Mouse (Mus musculus) hindbrain, embryonic 14.5 days (tissue): Measurements from ENCODE around the gene Tanc1. TPM values are rescaled to one million over a fixed set of nuclear protein-coding genes. Genes with fewer than 3 reads are reported as not detected.

Experiments
- ATAC-seq: fragments of 200-750 bp; cut with Nextera tagmentation; 2 replicates; pipeline ENCODE4 v1.8.0; 2017; ENCODE audit warnings: moderate number of reproducible peaks, mild to moderate bottlenecking, moderate TSS enrichment, moderate library complexity; ENCODE audit not compliant: low FRiP score
- DNase-seq: peaks from one replicate; pipeline ENCODE4 v3.0.0-alpha.2; 2015; ENCODE audit warnings: low spot score
- H3K27ac ChIP-seq: fragments of 300-500 bp; sonication (generic); 2 replicates; pipeline ENCODE4 v1.5.1; 2014; ENCODE audit warnings: mild to moderate bottlenecking, moderate library complexity
- H3K27me3 ChIP-seq: fragments of 300-500 bp; sonication (generic); 2 replicates; pipeline ENCODE4 v1.6.1; 2014; ENCODE audit warnings: mild to moderate bottlenecking, low read length, mixed read lengths; ENCODE audit not compliant: control insufficient read depth, insufficient read depth
- H3K36me3 ChIP-seq: fragments of 300-500 bp; sonication (generic); replicated peaks from 2 replicates; pipeline ENCODE4 v1.6.1; 2014; ENCODE audit not compliant: control insufficient read depth, insufficient read depth
- H3K4me1 ChIP-seq: fragments of 300-500 bp; sonication (generic); replicated peaks from 2 replicates; pipeline ENCODE4 v1.6.1; 2014; ENCODE audit warnings: antibody characterized with exemption, low read length, mixed read lengths; ENCODE audit not compliant: control insufficient read depth, insufficient read depth
- H3K4me2 ChIP-seq: fragments of 300-500 bp; sonication (generic); replicated peaks from 2 replicates; pipeline ENCODE4 v1.6.1; 2014; ENCODE audit warnings: mild to moderate bottlenecking, moderate library complexity
- H3K4me3 ChIP-seq: fragments of 300-500 bp; sonication (generic); replicated peaks from 2 replicates; pipeline ENCODE4 v1.5.1; 2014; ENCODE audit warnings: mild to moderate bottlenecking, low read length
- H3K9ac ChIP-seq: fragments of 300-500 bp; sonication (generic); 2 replicates; pipeline ENCODE4 v1.6.1; 2014
- H3K9me3 ChIP-seq: fragments of 300-500 bp; sonication (generic); 2 replicates; pipeline ENCODE4 v1.6.1; 2016; ENCODE audit warnings: low read length; ENCODE audit not compliant: control insufficient read depth
- WGBS: fragments of 180-500 bp; shearing (Covaris S2); extraction: QIAGEN DNeasy Blood & Tissue Kit; methylation state at CpG from one replicate; pipeline ENCODE4 v1.1.7; 2014; 5-methylcytosine and 5-hydroxymethylcytosine counted together
- polyA plus RNA-seq: library from polyadenylated mRNA; unstranded; fragments of >200 nt; fragmentation: Nextera tagmentation; extraction: Ambion mirVana; gene quantifications from 2 replicates; pipeline ENCODE4 v1.2.1, GENCODE M21; 2014

Gene Tanc1
- polyA plus RNA-seq, 1 experiment from 2014 or later = 7.9 TPM

- Histone ChIP-seq H3K27ac (no peak overlapping the region), H3K4me3 (no peak overlapping the region), H3K4me2 (no peak overlapping the region), H3K9me3 (no peaks in the 10 kb centered on the region), H3K4me1 (peaks cover 17% of the 10 kb centered on the region), H3K27me3 (no peaks in the 10 kb centered on the region), H3K36me3 (no peaks in the 10 kb centered on the region), H3K9ac (no peak overlapping the region)
- DNase-seq = no peak
- 82% methylated on average over 9 of the region's 9 CpGs for WGBS
- no peak for ATAC-seq
Measured at GRCm38 (mm10) chr2:59699893-59700292, 88.1 kb downstream of the Tanc1 start.

GRCm38 (mm10) chr2:59705221-59705620, 93.4 kb downstream of the Tanc1 start:
- Histone ChIP-seq H3K4me1 (no peaks in the 10 kb centered on the region), H3K9me3 (no peaks in the 10 kb centered on the region), H3K4me2 (no peak overlapping the region), H3K36me3 (no peaks in the 10 kb centered on the region), H3K9ac (no peak overlapping the region), H3K27ac (no peak overlapping the region), H3K27me3 (no peaks in the 10 kb centered on the region), H3K4me3 (no peak overlapping the region)
- no peak for ATAC-seq
- DNase-seq = no peak
- 79% methylated on average over 12 of the region's 12 CpGs for WGBS

DNA sequence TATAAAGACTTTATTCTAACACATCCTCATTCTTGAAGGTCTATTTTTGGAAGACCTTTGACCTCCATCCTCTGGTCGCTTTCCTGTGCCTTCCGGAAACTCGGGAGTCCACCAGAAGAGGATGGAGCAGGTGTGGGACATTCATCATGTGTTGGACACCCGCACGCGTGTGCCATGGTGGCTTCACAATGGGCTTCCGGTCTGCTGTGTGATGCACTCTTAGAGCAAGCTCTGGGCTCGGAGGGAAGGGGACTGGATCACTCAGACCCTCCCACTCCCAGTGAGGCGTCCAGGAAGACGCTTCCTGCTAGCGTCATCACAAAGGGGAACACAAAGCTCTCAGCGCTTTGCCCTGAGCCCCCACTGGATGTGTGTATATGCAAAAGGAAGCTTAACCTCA, 95.0 kb downstream of the Tanc1 start:
- no peak for DNase-seq
- H3K9me3 ChIP-seq = no peaks in the 10 kb centered on the region
- no peak overlapping the region for H3K4me2 ChIP-seq
- no peaks in the 10 kb centered on the region for H3K36me3 ChIP-seq
- H3K27me3 ChIP-seq = no peaks in the 10 kb centered on the region
- no peak overlapping the region for H3K4me3 ChIP-seq
- H3K9ac ChIP-seq = no peak overlapping the region
- no peak for ATAC-seq
- H3K27ac ChIP-seq = no peak overlapping the region
- H3K4me1 ChIP-seq = no peaks in the 10 kb centered on the region
- WGBS = 86% methylated on average over 12 of the region's 12 CpGs

GRCm38 (mm10) chr2:59707922-59708706, 96.3 kb downstream of the Tanc1 start:
- 83% methylated on average over 13 of the region's 13 CpGs for WGBS
- Histone ChIP-seq H3K27ac (no peak overlapping the region), H3K4me2 (no peak overlapping the region), H3K4me1 (no peaks in the 10 kb centered on the region), H3K36me3 (no peaks in the 10 kb centered on the region), H3K27me3 (no peaks in the 10 kb centered on the region), H3K4me3 (no peak overlapping the region), H3K9ac (no peak overlapping the region), H3K9me3 (no peaks in the 10 kb centered on the region)
- no peak for ATAC-seq
- DNase-seq = no peak

DNA sequence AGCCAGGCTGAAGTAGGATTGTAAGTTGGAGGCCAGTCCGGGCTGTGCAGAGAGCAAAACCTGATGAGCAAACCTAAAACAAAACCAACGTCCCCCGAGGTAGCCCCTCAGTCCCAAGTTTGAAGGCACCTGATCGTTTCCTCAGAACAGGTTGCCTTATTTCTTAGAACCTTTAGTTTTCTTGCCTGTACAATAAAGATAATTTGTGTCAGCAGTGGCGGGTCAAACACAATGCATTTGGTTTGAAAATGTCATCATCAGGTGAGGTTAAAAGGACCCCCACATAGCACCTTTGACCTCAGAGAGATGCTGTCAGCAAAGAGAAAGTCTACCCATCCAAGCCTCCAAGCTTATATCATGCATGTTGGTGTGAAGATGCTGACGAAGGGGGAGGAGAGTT, 98.9 kb downstream of the Tanc1 start:
- Histone ChIP-seq H3K9ac (no peak overlapping the region), H3K9me3 (no peaks in the 10 kb centered on the region), H3K4me2 (no peak overlapping the region), H3K4me1 (no peaks in the 10 kb centered on the region), H3K27ac (no peak overlapping the region), H3K27me3 (no peaks in the 10 kb centered on the region), H3K4me3 (no peak overlapping the region), H3K36me3 (no peaks in the 10 kb centered on the region)
- no peak for ATAC-seq
- DNase-seq = no peak
- 91% methylated on average over 6 of the region's 6 CpGs for WGBS

- DNase-seq (no peak), ATAC-seq (no peak)
Measured at GRCm38 (mm10) chr2:59711992-59712391, 100.2 kb downstream of the Tanc1 start.

GRCm38 (mm10) chr2:59712484-59712883, 100.6 kb downstream of the Tanc1 start:
- Histone ChIP-seq H3K4me2 (no peak overlapping the region), H3K4me1 (no peaks in the 10 kb centered on the region), H3K27me3 (no peaks in the 10 kb centered on the region), H3K27ac (no peak overlapping the region), H3K9me3 (no peaks in the 10 kb centered on the region), H3K36me3 (no peaks in the 10 kb centered on the region), H3K9ac (no peak overlapping the region), H3K4me3 (no peak overlapping the region)
- ATAC-seq = no peak
- 88% methylated on average over 9 of the region's 9 CpGs for WGBS
- no peak for DNase-seq

More at GRCm38 (mm10) chr2:59711992-59712391, 100.2 kb downstream of the Tanc1 start:
- Histone ChIP-seq H3K27me3 (no peaks in the 10 kb centered on the region), H3K36me3 (no peaks in the 10 kb centered on the region), H3K9ac (no peak overlapping the region), H3K27ac (no peak overlapping the region), H3K4me3 (no peak overlapping the region), H3K4me2 (no peak overlapping the region), H3K4me1 (no peaks in the 10 kb centered on the region), H3K9me3 (no peaks in the 10 kb centered on the region)
- WGBS = 86% methylated on average over 8 of the region's 8 CpGs

- H3K4me3 ChIP-seq = no peak overlapping the region
- no peaks in the 10 kb centered on the region for H3K36me3 ChIP-seq
- H3K27ac ChIP-seq = no peak overlapping the region
- ATAC-seq (no peak), DNase-seq (no peak)
- H3K27me3 ChIP-seq = no peaks in the 10 kb centered on the region
- H3K4me1 ChIP-seq = 0 out of 2 replicates have a peak, but pooled peaks cover 6% of the 10 kb centered on the region
- no peaks in the 10 kb centered on the region for H3K9me3 ChIP-seq
- H3K4me2 ChIP-seq = no peak overlapping the region
- H3K9ac ChIP-seq = no peak overlapping the region
- WGBS = 85% methylated on average over 9 of the region's 9 CpGs
Measured at GRCm38 (mm10) chr2:59713626-59714556, 102.0 kb downstream of the Tanc1 start.

GRCm38 (mm10) chr2:59714992-59715391, 103.2 kb downstream of the Tanc1 start:
- DNase-seq = no peak
- H3K4me3 ChIP-seq = no peak overlapping the region
- no peak overlapping the region for H3K9ac ChIP-seq
- H3K27ac ChIP-seq = no peak overlapping the region
- WGBS = 91% methylated on average over 2 of the region's 2 CpGs
- H3K9me3 ChIP-seq = no peaks in the 10 kb centered on the region
- no peaks in the 10 kb centered on the region for H3K36me3 ChIP-seq
- H3K27me3 ChIP-seq = no peaks in the 10 kb centered on the region
- no peak overlapping the region for H3K4me2 ChIP-seq
- no peak for ATAC-seq
- 0 out of 2 replicates have a peak, but pooled peaks cover 8% of the 10 kb centered on the region for H3K4me1 ChIP-seq
